Mouse (Mus musculus) bone marrow, adult 2 months (tissue): ENCODE data around the gene Lrrc66.

Experiments used
- CTCF ChIP-seq: fragments of 200-500 bp; IDR thresholded peaks from 2 replicates; pipeline ENCODE4 v1.5.1; 2011; ENCODE audit warnings: low read length, control low read depth; ENCODE audit not compliant: control insufficient read depth, insufficient read depth
- POLR2A ChIP-seq: fragments of 200-500 bp; IDR thresholded peaks from 2 replicates; pipeline ENCODE4 v1.6.1; 2011; ENCODE audit warnings: low read depth, mild to moderate bottlenecking, control low read depth, low read length, borderline replicate concordance; ENCODE audit not compliant: control insufficient read depth

DNA sequence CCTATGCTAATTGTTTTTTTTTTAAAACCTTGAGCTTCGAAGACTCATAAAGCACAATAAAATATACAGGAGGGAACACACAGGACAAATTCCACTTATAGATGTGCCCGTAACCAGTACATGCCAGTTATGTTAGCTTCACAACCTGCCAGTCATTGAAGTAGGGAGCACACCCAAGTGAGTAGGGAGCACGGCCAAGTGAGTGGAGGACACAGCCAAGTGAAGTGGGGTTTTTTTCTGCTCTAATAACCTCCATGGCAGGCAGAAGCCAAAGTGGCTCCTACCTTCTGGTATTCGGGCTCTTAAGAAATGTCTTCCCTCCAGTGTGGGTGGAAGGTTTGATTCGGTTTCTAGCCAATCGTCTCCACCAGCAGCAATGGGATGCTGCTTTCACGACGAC, 19.0 kb downstream of the Lrrc66 start:
- TF ChIP-seq CTCF (no peak), POLR2A (no peak)
